Mouse (Mus musculus) liver, embryonic 11.5 days (tissue): ENCODE measurements around the gene Fkbp15. TPM values are rescaled to one million over a fixed set of nuclear protein-coding genes. Genes with fewer than 3 reads are reported as not detected.
A peak's percentile ranks its signal among the peaks of the same experiment; 100 is the strongest.

ENCODE experiments used
- ATAC-seq: fragments of 200-750 bp; cut with Nextera tagmentation; replicated peaks from 2 replicates; pipeline ENCODE4 v1.8.0; 2017; ENCODE audit warnings: moderate number of reproducible peaks, mild to moderate bottlenecking, moderate TSS enrichment, moderate library complexity; ENCODE audit not compliant: low FRiP score
- DNase-seq: peaks from one replicate; pipeline ENCODE4 v3.0.0-alpha.2; 2017; ENCODE audit warnings: low spot score
- H3K27ac ChIP-seq: fragments of 300-500 bp; sonication (generic); 2 replicates; pipeline ENCODE4 v1.5.1; 2014; ENCODE audit warnings: mild to moderate bottlenecking, low read depth, low read length, control low read depth
- H3K27me3 ChIP-seq: fragments of 300-500 bp; sonication (generic); replicated peaks from 2 replicates; pipeline ENCODE4 v1.6.1; 2014; ENCODE audit warnings: low read length, mixed read lengths; ENCODE audit not compliant: control insufficient read depth, insufficient read depth
- H3K36me3 ChIP-seq: fragments of 300-500 bp; sonication (generic); 2 replicates; pipeline ENCODE4 v1.6.1; 2014; ENCODE audit warnings: mild to moderate bottlenecking, low read length, moderate library complexity, mixed read lengths; ENCODE audit not compliant: control insufficient read depth, insufficient read depth
- H3K4me1 ChIP-seq: fragments of 300-500 bp; sonication (generic); replicated peaks from 2 replicates; pipeline ENCODE4 v1.6.1; 2014; ENCODE audit warnings: low read length, mixed read lengths; ENCODE audit not compliant: control insufficient read depth, insufficient read depth
- H3K4me2 ChIP-seq: fragments of 300-500 bp; sonication (generic); 2 replicates; pipeline ENCODE4 v1.6.1; 2014; ENCODE audit warnings: mild to moderate bottlenecking, control low read depth, moderate library complexity
- H3K4me3 ChIP-seq: fragments of 300-500 bp; sonication (generic); 2 replicates; pipeline ENCODE4 v1.5.1; 2014; ENCODE audit warnings: low read depth, low read length, control low read depth
- H3K9ac ChIP-seq: fragments of 300-500 bp; sonication (generic); 2 replicates; pipeline ENCODE4 v1.6.1; 2014; ENCODE audit warnings: low read depth, low read length, control low read depth
- H3K9me3 ChIP-seq: fragments of 300-500 bp; sonication (generic); 2 replicates; pipeline ENCODE4 v1.6.1; 2016; ENCODE audit warnings: low read length, inconsistent platforms, mixed read lengths; ENCODE audit not compliant: control insufficient read depth
- WGBS: fragments of 180-500 bp; shearing (Covaris S2); extraction: QIAGEN DNeasy Blood & Tissue Kit; methylation state at CpG from one replicate; pipeline ENCODE4 v1.1.7; 2014; 5-methylcytosine and 5-hydroxymethylcytosine counted together
- polyA plus RNA-seq: library from polyadenylated mRNA; unstranded; fragments of >200 nt; fragmentation: Nextera tagmentation; extraction: Ambion mirVana; gene quantifications from 2 replicates; pipeline ENCODE4 v1.2.1, GENCODE M21; 2014

The Fkbp15 gene
- 26.9 and 29.9 TPM in 2 replicates for polyA plus RNA-seq

- DNase-seq = peak; percentile 97
- Histone ChIP-seq H3K4me3 (peak within 1 kb of the TSS; percentile 72), H3K27ac (peak within 1 kb of the TSS; percentile 53), H3K4me1 (peaks cover 12% of the 10 kb centered on the region), H3K27me3 (no peaks in the 10 kb centered on the region), H3K9ac (peak within 1 kb of the TSS; percentile 73), H3K9me3 (no peaks in the 10 kb centered on the region), H3K4me2 (peak within 1 kb of the TSS; percentile 80), H3K36me3 (no peaks in the 10 kb centered on the region)
- peak; percentile 100 for ATAC-seq
- WGBS = under 1% methylated on average over 51 of the region's 51 CpGs
Observed at GRCm38 (mm10) chr4:62360088-62360804, at the start of gene Fkbp15, which contains the start of gene Slc31a1. Fkbp15 (minus strand) TSS chr4:62360548. Slc31a1 (plus strand) TSS chr4:62360727.

GRCm38 (mm10) chr4:62409615-62410014, 49.3 kb upstream of the Fkbp15 start:
- peaks cover 24% of the 10 kb centered on the region for H3K36me3 ChIP-seq
- peak overlapping the region; percentile 79 for H3K4me3 ChIP-seq
- DNase-seq = no peak
- peaks cover 17% of the 10 kb centered on the region for H3K4me1 ChIP-seq
- H3K4me2 ChIP-seq = peak overlapping the region; percentile 74
- peak overlapping the region; percentile 84 for H3K9ac ChIP-seq
- H3K27ac ChIP-seq = peak overlapping the region; percentile 82; the same call in 1 of the 2 replicates
- WGBS = 33% methylated on average over 6 of the region's 6 CpGs
- ATAC-seq = no peak
- no peaks in the 10 kb centered on the region for H3K27me3 ChIP-seq
- H3K9me3 ChIP-seq = no peaks in the 10 kb centered on the region

- Histone ChIP-seq H3K9ac (peak within 1 kb of the TSS; percentile 84), H3K4me2 (peak within 1 kb of the TSS; percentile 74), H3K27me3 (no peaks in the 10 kb centered on the region), H3K9me3 (no peaks in the 10 kb centered on the region), H3K27ac (peak within 1 kb of the TSS; percentile 88), H3K36me3 (peaks cover 19% of the 10 kb centered on the region), H3K4me3 (peak within 1 kb of the TSS; percentile 79), H3K4me1 (peaks cover 17% of the 10 kb centered on the region)
- peak; percentile 98 for ATAC-seq
- under 1% methylated on average over 39 of the region's 39 CpGs for WGBS
- DNase-seq = peak; percentile 89
Observed at GRCm38 (mm10) chr4:62408601-62409282, 48.4 kb upstream of the Fkbp15 start, which contains the start of the genes Cdc26 and Prpf4. Cdc26 (minus strand) TSS chr4:62408642. Prpf4 (plus strand) TSS chr4:62408797.

GRCm38 (mm10) chr4:62407730-62408582, 47.6 kb upstream of the Fkbp15 start:
- WGBS = under 1% methylated on average over 35 of the region's 35 CpGs
- no peaks in the 10 kb centered on the region for H3K27me3 ChIP-seq
- H3K4me2 ChIP-seq = peak overlapping the region; percentile 65
- peak; percentile 66 for DNase-seq
- peak overlapping the region; percentile 84 for H3K9ac ChIP-seq
- peaks cover 11% of the 10 kb centered on the region; the same call in 1 of the 2 replicates for H3K36me3 ChIP-seq
- H3K4me1 ChIP-seq = peaks cover 17% of the 10 kb centered on the region
- H3K4me3 ChIP-seq = peak overlapping the region; percentile 79
- H3K9me3 ChIP-seq = no peaks in the 10 kb centered on the region
- peak; percentile 56 for ATAC-seq
- H3K27ac ChIP-seq = peak overlapping the region; percentile 88

GRCm38 (mm10) chr4:62406133-62406532, 45.8 kb upstream of the Fkbp15 start:
- H3K4me1 ChIP-seq = peaks cover 17% of the 10 kb centered on the region
- no peak overlapping the region for H3K4me3 ChIP-seq
- DNase-seq (no peak), ATAC-seq (no peak)
- H3K9me3 ChIP-seq = no peaks in the 10 kb centered on the region
- H3K4me2 ChIP-seq = no peak overlapping the region
- H3K9ac ChIP-seq = 0 out of 2 replicates have a peak overlapping the region, but pooled peaks have one; percentile 20
- H3K27ac ChIP-seq = no peak overlapping the region
- peaks cover 15% of the 10 kb centered on the region; the same call in 1 of the 2 replicates for H3K36me3 ChIP-seq
- no peaks in the 10 kb centered on the region for H3K27me3 ChIP-seq
- WGBS = 85% methylated on average over 4 of the region's 4 CpGs

GRCm38 (mm10) chr4:62398956-62399355, 38.6 kb upstream of the Fkbp15 start:
- Histone ChIP-seq H3K36me3 (peaks cover 44% of the 10 kb centered on the region), H3K4me2 (no peak overlapping the region), H3K27ac (no peak overlapping the region), H3K27me3 (no peaks in the 10 kb centered on the region), H3K9ac (no peak overlapping the region), H3K4me3 (no peak overlapping the region), H3K4me1 (no peaks in the 10 kb centered on the region), H3K9me3 (no peaks in the 10 kb centered on the region)
- ATAC-seq (no peak), DNase-seq (no peak)
- 84% methylated on average over 3 of the region's 3 CpGs for WGBS

- DNase-seq (no peak), ATAC-seq (no peak)
- no peak overlapping the region for H3K4me3 ChIP-seq
- H3K4me1 ChIP-seq = no peaks in the 10 kb centered on the region
- H3K4me2 ChIP-seq = no peak overlapping the region
- no peaks in the 10 kb centered on the region for H3K27me3 ChIP-seq
- H3K36me3 ChIP-seq = peaks cover 49% of the 10 kb centered on the region
- H3K27ac ChIP-seq = no peak overlapping the region
- H3K9me3 ChIP-seq = no peaks in the 10 kb centered on the region
- 84% methylated on average over 4 of the region's 4 CpGs for WGBS
- no peak overlapping the region for H3K9ac ChIP-seq
Observed at GRCm38 (mm10) chr4:62397616-62398365, 37.4 kb upstream of the Fkbp15 start.
